Mouse (Mus musculus): ENCODE results near the gene Hspa12b.

Hspa12b gene

GRCm38 (mm10) chr2:131129836-131130235, 2.8 kb downstream of the Hspa12b start:
- no peak for DNase-seq

- no peak for DNase-seq
These were observed 3.8 kb downstream of the Hspa12b start for GRCm38 (mm10) chr2:131130849-131131248.

- no peak for DNase-seq
These were observed 5.2 kb downstream of the Hspa12b start for GRCm38 (mm10) chr2:131132111-131132888.

GRCm38 (mm10) chr2:131132930-131133547, 6.0 kb downstream of the Hspa12b start, which contains the start of gene Gm11037:
Gene Gm11037, plus strand, starts transcription at chr2:131133497.
- DNase-seq = no peak

- peak; percentile 50 to 51 for DNase-seq
These were observed 7.3 kb downstream of the Hspa12b start for GRCm38 (mm10) chr2:131134381-131134780.

GRCm38 (mm10) chr2:131134826-131135400, 7.8 kb downstream of the Hspa12b start:
- DNase-seq = no peak

GRCm38 (mm10) chr2:131135521-131136139, 8.6 kb downstream of the Hspa12b start:
- DNase-seq = no peak

- peak in 1 of 2 experiments; percentile 0 for DNase-seq
These were observed 11.2 kb downstream of the Hspa12b start for GRCm38 (mm10) chr2:131138296-131138695.

- peak in 1 of 2 experiments; percentile 0 for DNase-seq
These were observed 11.7 kb downstream of the Hspa12b start for GRCm38 (mm10) chr2:131138760-131139159.

GRCm38 (mm10) chr2:131139287-131139686, 12.2 kb downstream of the Hspa12b start:
- DNase-seq = no peak

GRCm38 (mm10) chr2:131139886-131140532, 12.9 kb downstream of the Hspa12b start:
- peak; percentile 26 to 48 for DNase-seq

- DNase-seq = no peak
These were observed 13.4 kb downstream of the Hspa12b start for GRCm38 (mm10) chr2:131140533-131140905.

GRCm38 (mm10) chr2:131141336-131141986, 14.4 kb downstream of the Hspa12b start:
- DNase-seq = no peak

- peak; percentile 61 to 76 for DNase-seq
These were observed 15.5 kb downstream of the Hspa12b start for GRCm38 (mm10) chr2:131142592-131142991.

- DNase-seq = no peak
These were observed 16.1 kb downstream of the Hspa12b start for GRCm38 (mm10) chr2:131143007-131143780.

- DNase-seq = no peak
These were observed 18.0 kb downstream of the Hspa12b start for GRCm38 (mm10) chr2:131145121-131145520.

GRCm38 (mm10) chr2:131145536-131145935, 18.5 kb downstream of the Hspa12b start:
- no peak for DNase-seq

GRCm38 (mm10) chr2:131146193-131147042, 19.3 kb downstream of the Hspa12b start:
- DNase-seq = no peak

GRCm38 (mm10) chr2:131147043-131147365, 19.9 kb downstream of the Hspa12b start:
- DNase-seq = no peak

GRCm38 (mm10) chr2:131148353-131149253, 21.5 kb downstream of the Hspa12b start:
- no peak for DNase-seq

Measured in kidney, adult 8-10 months (tissue).